Mouse (Mus musculus) heart, postnatal 0 days (tissue): Measurements from ENCODE around the gene Cryl1. TPM values are rescaled to one million over a fixed set of nuclear protein-coding genes. Genes with fewer than 3 reads are reported as not detected.

Experiments used
- ATAC-seq: fragments of 200-750 bp; cut with Nextera tagmentation; 2 replicates; pipeline ENCODE4 v1.8.0; 2017; ENCODE audit warnings: low read depth, moderate number of reproducible peaks, moderate library complexity; ENCODE audit not compliant: insufficient read depth
- DNase-seq: peaks from one replicate; pipeline ENCODE4 v3.0.0-alpha.2; 2016; ENCODE audit warnings: low spot score
- H3K27ac ChIP-seq: fragments of 300-500 bp; sonication (generic); 2 replicates; pipeline ENCODE4 v1.5.1; 2014; ENCODE audit warnings: low read depth, mild to moderate bottlenecking
- H3K27me3 ChIP-seq: fragments of 300-500 bp; sonication (generic); 2 replicates; pipeline ENCODE4 v1.6.1; 2014; ENCODE audit warnings: low read length, mixed read lengths; ENCODE audit not compliant: control insufficient read depth, insufficient read depth
- H3K36me3 ChIP-seq: fragments of 300-500 bp; sonication (generic); replicated peaks from 2 replicates; pipeline ENCODE4 v1.6.1; 2014; ENCODE audit warnings: low read length, mixed read lengths; ENCODE audit not compliant: control insufficient read depth, insufficient read depth
- H3K4me1 ChIP-seq: fragments of 300-500 bp; sonication (generic); 2 replicates; pipeline ENCODE4 v1.6.1; 2014; ENCODE audit warnings: antibody characterized with exemption; ENCODE audit not compliant: control insufficient read depth, insufficient read depth
- H3K4me2 ChIP-seq: fragments of 300-500 bp; sonication (generic); 2 replicates; pipeline ENCODE4 v1.6.1; 2014; ENCODE audit warnings: low read depth, mild to moderate bottlenecking, low read length, moderate library complexity
- H3K4me3 ChIP-seq: fragments of 300-500 bp; sonication (generic); 2 replicates; pipeline ENCODE4 v1.5.1; 2014; ENCODE audit warnings: low read depth, low read length
- H3K9ac ChIP-seq: fragments of 300-500 bp; sonication (generic); replicated peaks from 2 replicates; pipeline ENCODE4 v1.6.1; 2014; ENCODE audit warnings: low read depth, low read length, mixed read lengths
- H3K9me3 ChIP-seq: fragments of 300-500 bp; sonication (generic); replicated peaks from 2 replicates; pipeline ENCODE4 v1.6.1; 2016; ENCODE audit warnings: low read length; ENCODE audit not compliant: control insufficient read depth
- CTCF ChIP-seq: IDR thresholded peaks from 2 replicates; pipeline ENCODE4 v1.5.1; 2016; ENCODE audit warnings: antibody characterized with exemption, control low read depth, low read depth
- EP300 ChIP-seq: IDR thresholded peaks from 2 replicates; pipeline ENCODE4 v1.6.1; 2016; ENCODE audit warnings: antibody characterized with exemption, low read depth
- WGBS: fragments of 180-500 bp; shearing (Covaris S2); extraction: QIAGEN DNeasy Blood & Tissue Kit; methylation state at CpG from one replicate; pipeline ENCODE4 v1.1.7; 2014; 5-methylcytosine and 5-hydroxymethylcytosine counted together
- polyA plus RNA-seq: library from polyadenylated mRNA; unstranded; fragments of >200 nt; fragmentation: Nextera tagmentation; extraction: Ambion mirVana; gene quantifications from 2 replicates; pipeline ENCODE4 v1.2.1, GENCODE M21; 2015
- total RNA-seq: library from RNA; depleted of rRNA; stranded (reverse); fragments of >200 nt; gene quantifications from 2 replicates; pipeline ENCODE4 v1.2.3, GENCODE M21; 2014; ENCODE audit warnings: low replicate concordance

The Cryl1 gene
- total and polyA plus RNA-seq, 2 experiments from 2014 or later: 1.6 to 10.5 TPM

- no peaks in the 10 kb centered on the region for H3K27me3 ChIP-seq
- H3K36me3 ChIP-seq: no peaks in the 10 kb centered on the region
- H3K27ac ChIP-seq: no peak overlapping the region
- WGBS: 48% methylated on average over 7 of the region's 7 CpGs
- DNase-seq (no peak), ATAC-seq (no peak)
- H3K9me3 ChIP-seq: no peaks in the 10 kb centered on the region
- no peak overlapping the region for H3K9ac ChIP-seq
- H3K4me1 ChIP-seq: peaks cover 3% of the 10 kb centered on the region; the same call in 1 of the 2 replicates
- TF ChIP-seq EP300 (no peak), CTCF (no peak)
- H3K4me2 ChIP-seq: no peak overlapping the region
- H3K4me3 ChIP-seq: no peak overlapping the region
Measured at GRCm38 (mm10) chr14:57412166-57412565, 13.8 kb upstream of the Cryl1 start.

- Histone ChIP-seq H3K4me1 (peaks cover 8% of the 10 kb centered on the region; the same call in 1 of the 2 replicates), H3K9me3 (no peaks in the 10 kb centered on the region), H3K9ac (no peak overlapping the region), H3K4me2 (no peak overlapping the region), H3K27me3 (no peaks in the 10 kb centered on the region), H3K4me3 (no peak overlapping the region), H3K27ac (no peak overlapping the region), H3K36me3 (no peaks in the 10 kb centered on the region)
- 17% methylated on average over 6 of the region's 6 CpGs for WGBS
- peak; percentile 38 for DNase-seq
- no peak for ATAC-seq
- TF ChIP-seq CTCF (no peak; the same call in 1 of the 2 replicates), EP300 (no peak)
Measured at GRCm38 (mm10) chr14:57409106-57409505, 10.8 kb upstream of the Cryl1 start.

GRCm38 (mm10) chr14:57408100-57408499, 9.8 kb upstream of the Cryl1 start:
- ATAC-seq (no peak), DNase-seq (no peak)
- Histone ChIP-seq H3K36me3 (no peaks in the 10 kb centered on the region), H3K9ac (no peak overlapping the region), H3K4me1 (peaks cover 8% of the 10 kb centered on the region; the same call in 1 of the 2 replicates), H3K4me3 (no peak overlapping the region), H3K27me3 (no peaks in the 10 kb centered on the region), H3K4me2 (no peak overlapping the region), H3K9me3 (no peaks in the 10 kb centered on the region), H3K27ac (no peak overlapping the region)
- WGBS: 87% methylated on average over 8 of the region's 8 CpGs
- TF ChIP-seq EP300: no peak
- no peak for TF ChIP-seq CTCF

GRCm38 (mm10) chr14:57407039-57407987, 9.0 kb upstream of the Cryl1 start:
- no peaks in the 10 kb centered on the region for H3K36me3 ChIP-seq
- WGBS: 4% methylated on average over 12 of the region's 12 CpGs
- H3K27me3 ChIP-seq: no peaks in the 10 kb centered on the region
- no peak overlapping the region for H3K9ac ChIP-seq
- DNase-seq (peak; percentile 78), ATAC-seq (peak; percentile 89)
- H3K4me1 ChIP-seq: peaks cover 8% of the 10 kb centered on the region; the same call in 1 of the 2 replicates
- 0 out of 2 replicates have a peak overlapping the region, but pooled peaks have one; percentile 15 for H3K27ac ChIP-seq
- H3K4me2 ChIP-seq: peak overlapping the region; percentile 32
- no peak overlapping the region for H3K4me3 ChIP-seq
- no peaks in the 10 kb centered on the region for H3K9me3 ChIP-seq
- TF ChIP-seq EP300 (no peak), CTCF (peak; percentile 51)

GRCm38 (mm10) chr14:57402815-57403214, 4.5 kb upstream of the Cryl1 start:
- DNase-seq (no peak), ATAC-seq (no peak)
- Histone ChIP-seq H3K27ac (no peak overlapping the region), H3K27me3 (no peaks in the 10 kb centered on the region), H3K4me3 (no peak overlapping the region), H3K4me1 (peaks cover 8% of the 10 kb centered on the region; the same call in 1 of the 2 replicates), H3K4me2 (no peak overlapping the region), H3K36me3 (no peaks in the 10 kb centered on the region), H3K9ac (no peak overlapping the region), H3K9me3 (no peaks in the 10 kb centered on the region)
- no peak for TF ChIP-seq CTCF
- TF ChIP-seq EP300: no peak
